21 mouse cellular contexts compared by ENCODE assay signal in genomic region chr12:73723067-73723466, GRCm38 (mm10).
DNase-seq lines count a peak whose midpoint lies in the region; ATAC-seq and TF ChIP-seq lines count a peak whose summit lies in the region.
"Had no signal": no experiment of that assay in that cellular context is flagged by ENCODE, and none has a peak within 500 bp of the region (broad histone marks: within the 10 kb centered on the region; RNA-seq: fewer than 3 reads in every experiment).

No protein-coding gene starts in this region.

- H3K27me3 ChIP-seq in splenic B cell, adult 2 months (ENCODE audit: control insufficient read depth, insufficient read depth, low read length, poor library complexity, severe bottlenecking) = no peaks in the 10 kb centered on the region
- no peaks in the 10 kb centered on the region for H3K27me3 ChIP-seq in intestine, postnatal 0 days (replicated peaks; ENCODE audit: control insufficient read depth, insufficient read depth, low read length)
- H3K27me3 ChIP-seq: embryonic facial prominence, embryonic 13.5 days; Patski had no signal

- peaks cover 49% of the 10 kb centered on the region for H3K36me3 ChIP-seq in macrophage (ENCODE audit: inconsistent target)
- H3K36me3 ChIP-seq in splenic B cell, adult 2 months (ENCODE audit: control insufficient read depth, insufficient read depth, low read length, poor library complexity, severe bottlenecking) = no peaks in the 10 kb centered on the region
- H3K36me3 ChIP-seq in intestine, postnatal 0 days (ENCODE audit: control insufficient read depth, insufficient read depth) = no peaks in the 10 kb centered on the region
- H3K36me3 ChIP-seq: forebrain, embryonic 12.5 days; hindbrain, embryonic 12.5 days had no signal

- no peak for ATAC-seq in intestine, postnatal 0 days
- ATAC-seq: activated CD4-positive, CD25-positive, alpha-beta regulatory T cell, adult 4 months; forebrain, embryonic 16.5 days; hindbrain, embryonic 16.5 days; Patski had no signal

- peak overlapping the region; percentile 6; the same call in 1 of the 2 replicates for H3K27ac ChIP-seq in bone marrow, adult 2 months (ENCODE audit: control insufficient read depth, insufficient read depth, low read depth, low read length, poor library complexity)
- peak overlapping the region; percentile 43 for H3K27ac ChIP-seq in macrophage
- no peak overlapping the region for H3K27ac ChIP-seq in intestine, postnatal 0 days (ENCODE audit: low read depth, low read length)
- H3K27ac ChIP-seq: embryonic facial prominence, embryonic 13.5 days; forebrain, embryonic 12.5 days; hindbrain, embryonic 12.5 days had no signal

- no peaks in the 10 kb centered on the region; the same call in 1 of the 2 replicates for H3K79me2 ChIP-seq in macrophage (ENCODE audit: inconsistent target)

- H3K4me3 ChIP-seq in bone marrow, adult 2 months (replicated peaks; ENCODE audit: control insufficient read depth, low read depth, low read length) = no peak overlapping the region
- H3K4me3 ChIP-seq in macrophage (ENCODE audit: inconsistent target) = no peak overlapping the region
- H3K4me3 ChIP-seq in intestine, postnatal 0 days (ENCODE audit: low read depth, low read length) = no peak overlapping the region
- H3K4me3 ChIP-seq: embryonic facial prominence, embryonic 13.5 days; forebrain, embryonic 12.5 days; hindbrain, embryonic 12.5 days had no signal

- peaks cover 3% of the 10 kb centered on the region for H3K4me1 ChIP-seq in bone marrow, adult 2 months (ENCODE audit: control insufficient read depth, insufficient read depth, low read length)
- no peaks in the 10 kb centered on the region for H3K4me1 ChIP-seq in intestine, postnatal 0 days (replicated peaks; ENCODE audit: control insufficient read depth, insufficient read depth, low read length)
- H3K4me1 ChIP-seq: embryonic facial prominence, embryonic 13.5 days; forebrain, embryonic 12.5 days; hindbrain, embryonic 12.5 days had no signal

- no peak overlapping the region for H3K4me2 ChIP-seq in intestine, postnatal 0 days (replicated peaks; ENCODE audit: low read depth)
- H3K4me2 ChIP-seq: embryonic facial prominence, embryonic 13.5 days; forebrain, embryonic 12.5 days; hindbrain, embryonic 12.5 days had no signal

- WGBS in bone marrow, adult 2 months = 47% methylated on average over 4 of the region's 4 CpGs
- WGBS in macrophage (ENCODE audit: missing documents) = 3% methylated on average over 4 of the region's 4 CpGs
- 57% methylated on average over 4 of the region's 4 CpGs for WGBS in intestine, postnatal 0 days

- TF ChIP-seq POLR2A in bone marrow, adult 2 months (IDR thresholded peaks at IDR 0.05; ENCODE audit: borderline replicate concordance, control insufficient read depth, low read depth, low read length) = no peak

- no peaks in the 10 kb centered on the region for H3K9me3 ChIP-seq in intestine, postnatal 0 days (ENCODE audit: control insufficient read depth)
- H3K9me3 ChIP-seq: forebrain, embryonic 12.5 days had no signal

- DNase-seq in spleen, postnatal 36 days (ENCODE audit: low spot score in 2 of 2) = peak; percentile 22 to 36
- DNase-seq in spleen, adult 12 weeks (ENCODE audit: low spot score) = no peak
- peak; percentile 40 for DNase-seq in splenic B cell, adult 2 months (ENCODE audit: low read depth, low spot score)
- DNase-seq in cerebellum, adult 9-10 months = no peak
- DNase-seq in yolk sac, embryonic 10.5 days (ENCODE audit: low spot score) = no peak
- DNase-seq: adrenal gland, postnatal 25 days; cerebellum, adult 11 months; cerebellum, adult 8-10 months; cerebellum, postnatal 36 days; gastrocnemius, postnatal 10 days; heart, postnatal 4 days had no signal

- H3K9ac ChIP-seq in intestine, postnatal 0 days (ENCODE audit: low read depth, low read length) = no peak overlapping the region
- H3K9ac ChIP-seq: embryonic facial prominence, embryonic 13.5 days; forebrain, embryonic 12.5 days; hindbrain, embryonic 12.5 days had no signal

- TF ChIP-seq CTCF in bone marrow, adult 2 months (IDR thresholded peaks at IDR 0.05; ENCODE audit: control insufficient read depth, insufficient read depth, low read length) = no peak
- TF ChIP-seq CTCF in intestine, postnatal 0 days (IDR thresholded peaks at IDR 0.05; ENCODE audit: low read depth) = no peak

Comparison
In these comparisons a context has a peak if more than half of its experiments do, and no peak if none do; other contexts are left out.
1. DNase-seq: peak in spleen, postnatal 36 days (2 of 2) and splenic B cell, adult 2 months (single experiment); none in spleen, adult 12 weeks (single experiment), cerebellum, adult 9-10 months (single experiment) and yolk sac, embryonic 10.5 days (single experiment).